Mouse (Mus musculus): ENCODE data around the gene Fgf9. TPM values are rescaled to one million over a fixed set of nuclear protein-coding genes. Genes with fewer than 3 reads are reported as not detected.

Fgf9 gene
- total RNA-seq, 2 experiments from 2014 or later, result 10.1 to 23.9 TPM

Other genes with a start within 250 kb of the Fgf9 start
- 1 to 10 TPM in 1 of 2 experiments, under 1 TPM in 1; 0.82 to 1.5 TPM for gene Ska3, start 244.4 kb upstream of the Fgf9 start, total RNA-seq (2021)
- 100 to 1,000 TPM; 104 to 128 TPM for gene Mrpl57, start 244.3 kb upstream of the Fgf9 start, total RNA-seq (2021)
- gene Zdhhc20, start 180.3 kb upstream of the Fgf9 start, total RNA-seq (2021), result 10 to 100 TPM; 36.6 to 50.5 TPM
- 10 to 100 TPM; 49.9 to 72.6 TPM for gene Micu2, start 71.3 kb upstream of the Fgf9 start, total RNA-seq (2021)